Mouse (Mus musculus): ENCODE measurements around the gene Asb4. TPM values are rescaled to one million over a fixed set of nuclear protein-coding genes. Genes with fewer than 3 reads are reported as not detected.

The Asb4 gene
- polyA plus RNA-seq, 1 experiment from 2014 or later = 2.2 TPM

- Histone ChIP-seq H3K4me3 (ENCODE audit: low read depth, low read length) (no peak overlapping the region), H3K9me3 (ENCODE audit: low read length) (no peaks in the 10 kb centered on the region), H3K36me3 (replicated peaks; ENCODE audit: insufficient read depth, low read length) (no peaks in the 10 kb centered on the region), H3K27me3 (ENCODE audit: insufficient read depth, low read length) (no peaks in the 10 kb centered on the region), H3K4me2 (ENCODE audit: low read depth, low read length) (no peak overlapping the region), H3K9ac (replicated peaks) (no peak overlapping the region), H3K4me1 (ENCODE audit: insufficient read depth) (0 out of 2 replicates have a peak, but pooled peaks cover 5% of the 10 kb centered on the region), H3K27ac (ENCODE audit: low read depth) (no peak overlapping the region)
- TF ChIP-seq EP300 (IDR thresholded peaks at IDR 0.05; ENCODE audit: low read depth) (no peak), CTCF (IDR thresholded peaks at IDR 0.05; ENCODE audit: low read depth) (peak; percentile 50)
- DNase-seq (no peak), ATAC-seq (no peak)
- 48% methylated on average over 4 of the region's 4 CpGs for WGBS (ENCODE audit: insufficient replicate concordance)
These were observed 54.6 kb downstream of the Asb4 start for GRCm38 (mm10) chr6:5437757-5438156.

- peaks cover 8% of the 10 kb centered on the region; the same call in 1 of the 2 replicates for H3K4me1 ChIP-seq (ENCODE audit: insufficient read depth)
- H3K9ac ChIP-seq (replicated peaks) = no peak overlapping the region
- TF ChIP-seq CTCF (IDR thresholded peaks at IDR 0.05; ENCODE audit: low read depth) = no peak
- TF ChIP-seq EP300 (IDR thresholded peaks at IDR 0.05; ENCODE audit: low read depth) = no peak
- WGBS (ENCODE audit: insufficient replicate concordance) = 90% methylated on average over 6 of the region's 6 CpGs
- H3K4me2 ChIP-seq (ENCODE audit: low read depth, low read length) = no peak overlapping the region
- no peaks in the 10 kb centered on the region for H3K9me3 ChIP-seq (ENCODE audit: low read length)
- H3K4me3 ChIP-seq (ENCODE audit: low read depth, low read length) = no peak overlapping the region
- no peaks in the 10 kb centered on the region for H3K36me3 ChIP-seq (replicated peaks; ENCODE audit: insufficient read depth, low read length)
- no peak for ATAC-seq
- no peak for DNase-seq
- no peaks in the 10 kb centered on the region for H3K27me3 ChIP-seq (ENCODE audit: insufficient read depth, low read length)
- no peak overlapping the region for H3K27ac ChIP-seq (ENCODE audit: low read depth)
These were observed 58.0 kb downstream of the Asb4 start for GRCm38 (mm10) chr6:5441221-5441620.

- no peak overlapping the region for H3K4me3 ChIP-seq (ENCODE audit: low read depth, low read length)
- no peak overlapping the region for H3K9ac ChIP-seq (replicated peaks)
- peak overlapping the region; percentile 36 for H3K4me2 ChIP-seq (ENCODE audit: low read depth, low read length)
- WGBS (ENCODE audit: insufficient replicate concordance) = 11% methylated on average over 14 of the region's 14 CpGs
- DNase-seq (peak; percentile 48), ATAC-seq (peak; percentile 83)
- H3K9me3 ChIP-seq (ENCODE audit: low read length) = no peaks in the 10 kb centered on the region
- peak overlapping the region; percentile 68 for H3K27ac ChIP-seq (ENCODE audit: low read depth)
- no peaks in the 10 kb centered on the region for H3K36me3 ChIP-seq (replicated peaks; ENCODE audit: insufficient read depth, low read length)
- TF ChIP-seq EP300 (IDR thresholded peaks at IDR 0.05; ENCODE audit: low read depth) = no peak
- H3K4me1 ChIP-seq (ENCODE audit: insufficient read depth) = peaks cover 8% of the 10 kb centered on the region; the same call in 1 of the 2 replicates
- no peaks in the 10 kb centered on the region for H3K27me3 ChIP-seq (ENCODE audit: insufficient read depth, low read length)
These were observed 59.3 kb downstream of the Asb4 start for GRCm38 (mm10) chr6:5442316-5443085.

GRCm38 (mm10) chr6:5443104-5443863 lies 60.1 kb downstream of the Asb4 start:
- H3K9me3 ChIP-seq (ENCODE audit: low read length) = no peaks in the 10 kb centered on the region
- H3K27ac ChIP-seq (ENCODE audit: low read depth) = peak overlapping the region; percentile 68
- peak overlapping the region; percentile 36 for H3K4me2 ChIP-seq (ENCODE audit: low read depth, low read length)
- no peak overlapping the region for H3K4me3 ChIP-seq (ENCODE audit: low read depth, low read length)
- no peaks in the 10 kb centered on the region for H3K27me3 ChIP-seq (ENCODE audit: insufficient read depth, low read length)
- DNase-seq (peak; percentile 22), ATAC-seq (peak; percentile 81)
- no peak overlapping the region for H3K9ac ChIP-seq (replicated peaks)
- WGBS (ENCODE audit: insufficient replicate concordance) = 30% methylated on average over 13 of the region's 13 CpGs
- H3K36me3 ChIP-seq (replicated peaks; ENCODE audit: insufficient read depth, low read length) = no peaks in the 10 kb centered on the region
- H3K4me1 ChIP-seq (ENCODE audit: insufficient read depth) = peaks cover 8% of the 10 kb centered on the region; the same call in 1 of the 2 replicates
- no peak for TF ChIP-seq CTCF (IDR thresholded peaks at IDR 0.05; ENCODE audit: low read depth)

- Histone ChIP-seq H3K27ac (ENCODE audit: low read depth) (no peak overlapping the region), H3K27me3 (ENCODE audit: insufficient read depth, low read length) (no peaks in the 10 kb centered on the region), H3K9ac (replicated peaks) (no peak overlapping the region), H3K4me3 (ENCODE audit: low read depth, low read length) (no peak overlapping the region), H3K36me3 (replicated peaks; ENCODE audit: insufficient read depth, low read length) (no peaks in the 10 kb centered on the region), H3K4me1 (ENCODE audit: insufficient read depth) (peaks cover 8% of the 10 kb centered on the region; the same call in 1 of the 2 replicates), H3K9me3 (ENCODE audit: low read length) (no peaks in the 10 kb centered on the region), H3K4me2 (ENCODE audit: low read depth, low read length) (no peak overlapping the region)
- TF ChIP-seq CTCF (IDR thresholded peaks at IDR 0.05; ENCODE audit: low read depth) (no peak), EP300 (IDR thresholded peaks at IDR 0.05; ENCODE audit: low read depth) (no peak)
- DNase-seq = no peak
- ATAC-seq = no peak
- WGBS (ENCODE audit: insufficient replicate concordance) = 81% methylated on average over 5 of the region's 5 CpGs
These were observed 61.2 kb downstream of the Asb4 start for GRCm38 (mm10) chr6:5444331-5444898.

GRCm38 (mm10) chr6:5447013-5447412 lies 63.8 kb downstream of the Asb4 start:
- no peak for ATAC-seq
- Histone ChIP-seq H3K9ac (replicated peaks) (no peak overlapping the region), H3K9me3 (ENCODE audit: low read length) (no peaks in the 10 kb centered on the region), H3K36me3 (replicated peaks; ENCODE audit: insufficient read depth, low read length) (no peaks in the 10 kb centered on the region), H3K4me2 (ENCODE audit: low read depth, low read length) (no peak overlapping the region), H3K4me3 (ENCODE audit: low read depth, low read length) (no peak overlapping the region), H3K27ac (ENCODE audit: low read depth) (no peak overlapping the region), H3K27me3 (ENCODE audit: insufficient read depth, low read length) (no peaks in the 10 kb centered on the region), H3K4me1 (ENCODE audit: insufficient read depth) (peaks cover 8% of the 10 kb centered on the region; the same call in 1 of the 2 replicates)
- WGBS (ENCODE audit: insufficient replicate concordance) = 83% methylated on average over 4 of the region's 4 CpGs
- DNase-seq = no peak
- TF ChIP-seq EP300 (IDR thresholded peaks at IDR 0.05; ENCODE audit: low read depth) (no peak), CTCF (IDR thresholded peaks at IDR 0.05; ENCODE audit: low read depth) (no peak)

Data from liver, postnatal 0 days (tissue).